Comparison of ENCODE assay signal across 19 mouse cellular contexts in genomic region chr17:27424356-27424755, GRCm38 (mm10).
DNase-seq lines count a peak whose midpoint lies in the region; ATAC-seq and TF ChIP-seq lines count a peak whose summit lies in the region.
"Had no signal": no experiment of that assay in that cellular context is flagged by ENCODE, and none has a peak within 500 bp of the region (broad histone marks: within the 10 kb centered on the region; RNA-seq: fewer than 3 reads in every experiment).

No protein-coding gene starts in this region.

- TF ChIP-seq CTCF in lung, embryonic 14.5 days (IDR thresholded peaks at IDR 0.05; ENCODE audit: low read depth): no peak
- TF ChIP-seq CTCF in lung, adult 2 months (IDR thresholded peaks at IDR 0.05; ENCODE audit: insufficient read depth, low read length): no peak

- 0 out of 2 replicates have a peak, but pooled peaks cover 6% of the 10 kb centered on the region for H3K4me1 ChIP-seq in lung, embryonic 14.5 days (ENCODE audit: insufficient read depth)
- H3K4me1 ChIP-seq in lung, adult 2 months (ENCODE audit: control insufficient read depth, insufficient read depth, low read length): no peaks in the 10 kb centered on the region
- H3K4me1 ChIP-seq in limb, embryonic 13.5 days: peaks cover 45% of the 10 kb centered on the region
- H3K4me1 ChIP-seq in forebrain, embryonic 16.5 days (replicated peaks; ENCODE audit: control insufficient read depth, insufficient read depth, low read length): peaks cover 25% of the 10 kb centered on the region
- peaks cover 33% of the 10 kb centered on the region for H3K4me1 ChIP-seq in embryonic facial prominence, embryonic 10.5 days

- no peaks in the 10 kb centered on the region for H3K27me3 ChIP-seq in lung, embryonic 14.5 days (ENCODE audit: insufficient read depth, low read length)
- no peaks in the 10 kb centered on the region for H3K27me3 ChIP-seq in limb, embryonic 13.5 days
- peaks cover 13% of the 10 kb centered on the region for H3K27me3 ChIP-seq in forebrain, embryonic 16.5 days (replicated peaks; ENCODE audit: control insufficient read depth, insufficient read depth, low read length)
- peaks cover 9% of the 10 kb centered on the region; the same call in 1 of the 2 replicates for H3K27me3 ChIP-seq in embryonic facial prominence, embryonic 10.5 days (replicated peaks; ENCODE audit: low read depth, poor library complexity, severe bottlenecking)
- H3K27me3 ChIP-seq: midbrain, embryonic 13.5 days had no signal

- H3K9ac ChIP-seq in lung, embryonic 14.5 days: no peak overlapping the region
- H3K9ac ChIP-seq in limb, embryonic 13.5 days: no peak overlapping the region
- no peak overlapping the region for H3K9ac ChIP-seq in forebrain, embryonic 16.5 days (replicated peaks; ENCODE audit: low read depth, low read length)
- H3K9ac ChIP-seq: forebrain, embryonic 15.5 days; midbrain, embryonic 13.5 days had no signal

- TF ChIP-seq POLR2A in lung, adult 2 months (IDR thresholded peaks at IDR 0.05; ENCODE audit: borderline replicate concordance, extremely low read depth, low read depth, low read length): no peak

- H3K4me2 ChIP-seq in lung, embryonic 14.5 days: no peak overlapping the region
- no peak overlapping the region for H3K4me2 ChIP-seq in limb, embryonic 13.5 days (replicated peaks)
- no peak overlapping the region for H3K4me2 ChIP-seq in forebrain, embryonic 16.5 days (ENCODE audit: low read length)
- H3K4me2 ChIP-seq: forebrain, embryonic 15.5 days; heart, embryonic 11.5 days; midbrain, embryonic 13.5 days had no signal

- no peaks in the 10 kb centered on the region for H3K36me3 ChIP-seq in lung, embryonic 14.5 days (ENCODE audit: insufficient read depth)
- H3K36me3 ChIP-seq in limb, embryonic 13.5 days: no peaks in the 10 kb centered on the region
- H3K36me3 ChIP-seq in forebrain, embryonic 16.5 days (ENCODE audit: control insufficient read depth, insufficient read depth): no peaks in the 10 kb centered on the region
- peaks cover 5% of the 10 kb centered on the region; the same call in 1 of the 2 replicates for H3K36me3 ChIP-seq in embryonic facial prominence, embryonic 10.5 days (replicated peaks)
- H3K36me3 ChIP-seq: forebrain, embryonic 15.5 days had no signal

- H3K4me3 ChIP-seq in lung, embryonic 14.5 days (ENCODE audit: low read depth, low read length): no peak overlapping the region
- no peak overlapping the region for H3K4me3 ChIP-seq in lung, adult 2 months (replicated peaks; ENCODE audit: extremely low read depth, low read depth, low read length)
- H3K4me3 ChIP-seq in limb, embryonic 13.5 days: no peak overlapping the region
- H3K4me3 ChIP-seq in forebrain, embryonic 16.5 days (replicated peaks; ENCODE audit: low read length): no peak overlapping the region
- H3K4me3 ChIP-seq in embryonic facial prominence, embryonic 10.5 days: no peak overlapping the region
- H3K4me3 ChIP-seq: forebrain, embryonic 15.5 days; megakaryocyte, embryonic 14.5 days; midbrain, embryonic 13.5 days had no signal

- H3K9me3 ChIP-seq in lung, embryonic 14.5 days (ENCODE audit: low read depth, low read length): peaks cover 10% of the 10 kb centered on the region; the same call in 1 of the 2 replicates
- H3K9me3 ChIP-seq in limb, embryonic 13.5 days: peaks cover 18% of the 10 kb centered on the region
- H3K9me3 ChIP-seq in forebrain, embryonic 16.5 days (ENCODE audit: control insufficient read depth, low read length): peaks cover 6% of the 10 kb centered on the region
- peaks cover 12% of the 10 kb centered on the region for H3K9me3 ChIP-seq in embryonic facial prominence, embryonic 10.5 days

- 44% methylated on average over 6 of the region's 6 CpGs for WGBS in lung, embryonic 14.5 days
- WGBS in lung, adult 2 months: 68% methylated on average over 6 of the region's 6 CpGs
- whole genome bisulfite sequencing in limb, embryonic 13.5 days: 65% methylated on average over 6 of the region's 6 CpGs
- 84% methylated on average over 6 of the region's 6 CpGs for WGBS in forebrain, embryonic 16.5 days
- WGBS in embryonic facial prominence, embryonic 10.5 days: 78% methylated on average over 6 of the region's 6 CpGs

- ATAC-seq in lung, embryonic 14.5 days (ENCODE audit: insufficient read depth): peak; percentile 62
- no peak for ATAC-seq in limb, embryonic 13.5 days (ENCODE audit: low FRiP score, low read depth)
- no peak for ATAC-seq in forebrain, embryonic 16.5 days
- ATAC-seq: forebrain, embryonic 15.5 days; intestine, postnatal 0 days; midbrain, embryonic 13.5 days had no signal

- DNase-seq in cerebellum, adult 11 months: peak; percentile 22
- no peak for DNase-seq in cerebellum, postnatal 14 days
- peak; percentile 90 for DNase-seq in lung, embryonic 14.5 days
- no peak for DNase-seq in lung, adult 2 months
- DNase-seq in lung, postnatal 4 days: peak; percentile 53 to 75
- DNase-seq in embryonic facial prominence, embryonic 10.5 days (ENCODE audit: low spot score): no peak
- DNase-seq: adrenal gland, adult 2 months; gastrocnemius, postnatal 14 days; heart, adult 11 months; kidney, postnatal 4 days; layer of hippocampus, adult 9-11 months had no signal

- no peak overlapping the region for H3K27ac ChIP-seq in lung, embryonic 14.5 days (ENCODE audit: low read depth)
- H3K27ac ChIP-seq in limb, embryonic 13.5 days: peak overlapping the region; percentile 93; the same call in 1 of the 2 replicates
- no peak overlapping the region for H3K27ac ChIP-seq in forebrain, embryonic 16.5 days (ENCODE audit: low read length)
- H3K27ac ChIP-seq in embryonic facial prominence, embryonic 10.5 days (replicated peaks): no peak overlapping the region
- H3K27ac ChIP-seq: forebrain, embryonic 15.5 days; stomach, postnatal 0 days had no signal

Comparison
In these comparisons a context has a peak if more than half of its experiments do, and no peak if none do; other contexts are left out.
1. DNase-seq: peak in cerebellum, adult 11 months (single experiment), lung, embryonic 14.5 days (single experiment) and lung, postnatal 4 days (2 of 2); none in cerebellum, postnatal 14 days (0 of 2), lung, adult 2 months (single experiment) and embryonic facial prominence, embryonic 10.5 days (single experiment).